Mouse (Mus musculus) left cerebral cortex, postnatal 14 days (tissue): ENCODE measurements around the gene Npdc1. TPM values are rescaled to one million over a fixed set of nuclear protein-coding genes. Genes with fewer than 3 reads are reported as not detected.

Source experiments
- DNase-seq, 2 experiments: peaks; one replicate each; pipeline ENCODE4 v3.0.0; 2021 to 2022; ENCODE audit warnings: low spot score in 2 of 2, mixed read lengths in 1 of 2
- intact Hi-C: fragments of 180-260 bp; cut with DNase I; formaldehyde crosslinking; loops from one replicate; pipeline ENCODE4 v1.15.1; 2025
- total RNA-seq, 2 experiments: library from RNA; stranded (reverse); gene quantifications; 2 replicates each; pipeline ENCODE4 v1.2.3; 2021

The Npdc1 gene
- total RNA-seq, 2 experiments from 2014 or later: 366 to 370 TPM

- intact Hi-C loops: loop anchor here (1.0 to 5.0 kb wide), 3 partner anchors 23 to 71 kb away; no protein-coding TSS in a partner anchor
- peak; percentile 69 to 79 for DNase-seq
Measured at GRCm38 (mm10) chr2:25426721-25427191, 27.6 kb downstream of the Npdc1 start.

GRCm38 (mm10) chr2:25427256-25427655, 28.1 kb downstream of the Npdc1 start:
- intact Hi-C loops: loop anchor here (1.0 to 5.0 kb wide), 3 partner anchors 24 to 70 kb away; no protein-coding TSS in a partner anchor
- DNase-seq: no peak

- peak; percentile 98 for DNase-seq
- intact Hi-C loops: loop anchor here (5.0 kb wide), 1 partner anchor 69 kb away; no protein-coding TSS in a partner anchor
Measured at GRCm38 (mm10) chr2:25428442-25429236, 29.5 kb downstream of the Npdc1 start, which contains the start of gene Abca2. TSS of gene Abca2 (plus strand) at chr2:25428703.

- intact Hi-C loops: loop anchor here (5.0 kb wide), 1 partner anchor 68 kb away; no protein-coding TSS in a partner anchor
- DNase-seq: peak in 1 of 2 experiments; percentile 24
Measured at GRCm38 (mm10) chr2:25429435-25430180, 30.5 kb downstream of the Npdc1 start.

- intact Hi-C loops: no loop called here
- DNase-seq: peak in 1 of 2 experiments; percentile 22
Measured at GRCm38 (mm10) chr2:25430395-25431233, 31.5 kb downstream of the Npdc1 start.

DNA sequence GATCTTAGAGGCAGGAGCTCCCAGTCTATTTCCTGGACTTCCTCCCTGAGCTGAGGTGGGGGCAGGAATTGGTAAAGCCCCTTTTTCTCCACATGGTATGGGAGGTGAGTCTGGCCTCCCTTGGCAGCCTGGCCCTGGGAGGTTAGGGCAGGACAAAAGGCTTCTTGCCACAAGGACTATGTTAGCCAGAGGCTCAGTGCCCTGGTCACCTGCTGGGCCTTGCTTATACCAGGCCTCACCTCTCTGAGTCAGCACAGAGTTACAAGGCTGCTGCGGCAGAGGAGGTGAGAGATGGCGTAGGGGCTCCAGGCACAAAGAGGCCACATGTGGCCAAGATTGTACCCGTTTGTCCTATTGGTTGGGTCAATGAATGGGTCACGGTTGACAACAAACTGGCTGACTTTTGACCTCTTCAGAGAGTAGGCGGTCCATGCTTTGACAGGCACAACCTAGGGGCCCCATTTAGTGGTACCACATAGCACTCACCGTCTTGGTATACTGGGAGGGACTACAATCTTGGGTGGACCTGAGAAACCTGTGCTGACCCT, 32.2 kb downstream of the Npdc1 start:
- DNase-seq: no peak
- intact Hi-C loops: no loop called here

DNA sequence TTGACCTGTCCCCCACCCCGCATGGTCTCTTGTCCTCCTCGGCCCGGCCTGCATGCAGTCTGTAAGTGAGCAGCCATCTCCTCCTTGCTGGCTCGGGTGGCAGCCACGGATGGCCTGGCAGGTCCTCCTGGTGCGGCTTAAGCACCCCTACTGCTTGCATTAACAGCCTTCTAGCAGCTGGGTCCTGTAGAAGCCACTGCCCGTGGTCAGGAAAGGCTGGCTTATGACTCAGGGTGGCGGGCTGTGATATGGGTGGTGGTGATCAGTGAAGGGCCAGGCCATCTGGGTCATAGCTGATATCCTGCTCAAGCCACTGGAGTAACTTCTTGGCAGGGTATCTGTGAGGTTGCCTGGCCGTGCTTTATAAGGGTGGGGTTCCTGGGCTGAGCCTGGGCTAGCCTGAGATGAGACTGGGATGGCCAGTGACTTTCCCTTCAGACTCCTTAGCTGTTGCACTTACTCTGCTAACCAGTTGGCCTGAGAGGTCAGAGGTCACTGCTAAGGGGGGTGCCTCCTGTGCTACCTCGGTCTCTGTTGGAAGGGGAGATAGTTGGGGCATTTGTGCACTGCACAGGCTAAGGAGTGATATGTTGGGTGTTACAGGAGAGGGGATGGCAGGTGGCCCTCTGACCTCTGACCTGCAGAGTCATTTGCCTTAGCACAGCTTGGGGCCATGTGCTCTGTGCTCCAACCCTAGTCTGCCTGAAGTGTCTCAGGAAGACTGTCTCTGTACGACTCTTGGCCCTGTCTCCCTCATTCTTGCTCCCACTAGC, 33.4 kb downstream of the Npdc1 start:
- no peak for DNase-seq
- intact Hi-C loops: no loop called here

DNA sequence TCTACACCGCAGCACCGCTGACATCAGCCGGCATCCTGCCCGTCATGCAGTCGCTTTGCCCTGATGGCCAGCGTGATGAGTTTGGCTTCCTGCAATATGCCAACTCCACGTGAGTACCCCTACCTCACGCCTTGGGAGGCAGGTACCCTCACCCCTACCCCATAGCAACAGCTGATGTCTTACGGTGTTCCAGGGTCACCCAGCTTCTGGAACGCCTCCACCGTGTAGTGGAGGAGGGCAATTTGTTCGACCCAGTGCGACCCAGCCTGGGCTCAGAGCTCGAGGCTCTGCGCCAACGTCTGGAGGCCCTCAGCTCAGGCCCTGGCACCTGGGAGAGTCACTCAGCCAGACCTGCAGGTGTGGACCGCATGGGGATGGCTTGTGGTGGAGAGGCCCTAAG, 34.0 kb downstream of the Npdc1 start:
- no peak for DNase-seq
- intact Hi-C loops: no loop called here

- DNase-seq: no peak
- intact Hi-C loops: no loop called here
Measured at GRCm38 (mm10) chr2:25434292-25434691, 35.1 kb downstream of the Npdc1 start.

GRCm38 (mm10) chr2:25436286-25436820, 37.2 kb downstream of the Npdc1 start:
- no peak for DNase-seq
- intact Hi-C loops: no loop called here

- intact Hi-C loops: no loop called here
- no peak for DNase-seq
Measured at GRCm38 (mm10) chr2:25441067-25441466, 41.9 kb downstream of the Npdc1 start.

DNA sequence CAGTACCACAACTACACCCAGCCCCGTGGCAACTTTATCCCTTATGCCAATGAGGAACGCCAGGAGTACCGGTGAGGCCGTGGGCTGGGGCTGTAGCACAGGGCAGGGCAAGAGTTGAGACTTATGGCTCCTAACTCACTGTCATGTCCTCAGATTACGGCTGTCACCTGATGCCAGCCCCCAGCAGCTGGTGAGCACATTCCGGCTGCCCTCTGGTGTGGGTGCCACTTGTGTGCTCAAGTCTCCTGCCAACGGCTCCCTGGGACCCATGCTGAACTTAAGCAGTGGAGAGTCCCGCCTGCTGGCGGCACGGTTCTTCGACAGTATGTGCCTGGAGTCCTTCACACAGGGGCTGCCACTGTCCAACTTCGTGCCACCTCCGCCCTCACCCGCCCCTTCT, 43.5 kb downstream of the Npdc1 start:
- no peak for DNase-seq
- intact Hi-C loops: no loop called here

- intact Hi-C loops: no loop called here
Measured at GRCm38 (mm10) chr2:25450853-25451647, 51.9 kb downstream of the Npdc1 start.

DNA sequence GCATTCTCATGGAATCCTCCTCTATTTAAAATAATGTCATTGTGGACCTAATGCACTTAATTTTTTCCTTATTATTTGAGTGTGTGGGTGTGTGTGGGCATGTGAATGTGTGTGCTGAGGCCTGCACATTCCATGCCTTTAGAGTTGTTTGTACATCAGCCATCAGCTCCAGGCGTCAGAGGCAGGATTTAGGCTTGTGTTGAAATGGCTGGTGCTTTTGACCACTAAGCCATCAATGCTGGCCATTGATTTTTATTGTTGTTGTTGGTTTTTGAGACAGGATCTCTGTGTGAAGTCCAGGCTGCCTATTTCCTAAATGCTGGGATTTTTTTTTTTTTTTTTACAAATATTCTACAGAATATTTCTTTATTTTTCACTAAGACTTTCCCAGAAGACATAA, 53.8 kb downstream of the Npdc1 start:
- DNase-seq: no peak
- intact Hi-C loops: no loop called here

More at GRCm38 (mm10) chr2:25450853-25451647, 51.9 kb downstream of the Npdc1 start:
- no peak for DNase-seq

DNA sequence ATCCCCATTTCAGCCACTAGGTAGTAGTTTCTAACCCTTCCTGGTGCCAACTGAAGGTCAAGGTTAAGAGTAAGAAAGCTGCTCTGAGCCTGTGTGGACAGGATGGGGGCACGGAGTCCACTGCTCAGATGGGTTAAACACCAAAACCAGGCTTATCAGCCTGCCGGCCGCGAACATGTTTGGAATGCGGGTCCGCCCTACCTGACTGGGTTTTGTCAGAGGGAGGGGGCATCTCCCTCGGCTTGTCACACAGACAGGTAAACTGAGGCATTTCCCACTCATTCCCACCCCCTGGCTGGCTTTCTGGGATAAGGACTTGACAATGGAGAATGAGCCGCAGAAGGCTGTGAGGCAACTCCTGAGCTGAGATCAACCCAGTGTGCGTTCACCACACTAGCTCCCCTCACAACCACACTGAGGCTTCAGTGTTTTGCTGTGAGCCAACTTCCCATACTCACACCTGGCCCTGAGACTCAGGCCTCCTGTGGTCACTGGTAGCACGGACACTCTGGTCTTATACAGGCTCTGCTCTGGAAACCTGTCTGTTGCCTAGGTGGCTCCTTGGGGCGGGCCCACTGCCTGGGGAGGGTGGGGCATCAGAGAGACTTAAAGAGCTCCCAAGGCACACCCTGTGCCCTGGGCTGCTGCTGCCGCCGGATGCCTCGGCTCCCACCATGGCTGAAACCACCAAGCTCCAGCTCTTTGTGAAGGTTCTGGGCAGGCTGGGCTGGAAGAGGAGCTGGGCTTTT, 57.2 kb downstream of the Npdc1 start, which contains the start of gene Clic3:
Clic3 (plus strand) TSS at position 634 of the 749 bp plus-strand sequence.
- no peak for DNase-seq
- intact Hi-C loops: no loop called here
